Mouse (Mus musculus): ENCODE data around the gene Sf3b3. TPM values are rescaled to one million over a fixed set of nuclear protein-coding genes. Genes with fewer than 3 reads are reported as not detected.

Gene Sf3b3
- polyA plus RNA-seq, 1 experiment from 2014 or later: 174 TPM

GRCm38 (mm10) chr8:110828511-110828910, 18.1 kb downstream of the Sf3b3 start:
- Histone ChIP-seq H3K9ac (no peak overlapping the region), H3K27ac (ENCODE audit: low read depth) (no peak overlapping the region), H3K4me2 (no peak overlapping the region), H3K27me3 (ENCODE audit: insufficient read depth, low read length) (no peaks in the 10 kb centered on the region), H3K4me1 (ENCODE audit: insufficient read depth) (no peaks in the 10 kb centered on the region), H3K36me3 (ENCODE audit: insufficient read depth) (peaks cover 98% of the 10 kb centered on the region), H3K9me3 (ENCODE audit: low read depth, low read length) (no peaks in the 10 kb centered on the region), H3K4me3 (ENCODE audit: low read depth, low read length) (no peak overlapping the region)
- no peak for DNase-seq
- no peak for TF ChIP-seq CTCF (IDR thresholded peaks at IDR 0.05; ENCODE audit: low read depth)
- ATAC-seq (ENCODE audit: insufficient read depth): no peak
- WGBS: 77% methylated on average over 3 of the region's 3 CpGs

- 78% methylated on average over 1 of the region's 1 CpGs for WGBS
- no peak overlapping the region for H3K4me3 ChIP-seq (ENCODE audit: low read depth, low read length)
- no peak for ATAC-seq (ENCODE audit: insufficient read depth)
These were observed 21.7 kb downstream of the Sf3b3 start for GRCm38 (mm10) chr8:110824861-110825260.

GRCm38 (mm10) chr8:110821960-110822359, 24.6 kb downstream of the Sf3b3 start:
- no peak for ATAC-seq (ENCODE audit: insufficient read depth)
- H3K27ac ChIP-seq (ENCODE audit: low read depth): no peak overlapping the region
- no peaks in the 10 kb centered on the region for H3K9me3 ChIP-seq (ENCODE audit: low read depth, low read length)
- no peak for DNase-seq
- H3K27me3 ChIP-seq (ENCODE audit: insufficient read depth, low read length): no peaks in the 10 kb centered on the region
- no peak overlapping the region for H3K4me2 ChIP-seq
- H3K36me3 ChIP-seq (ENCODE audit: insufficient read depth): peaks cover 99% of the 10 kb centered on the region
- no peak for TF ChIP-seq CTCF (IDR thresholded peaks at IDR 0.05; ENCODE audit: low read depth)
- no peak overlapping the region for H3K4me3 ChIP-seq (ENCODE audit: low read depth, low read length)
- H3K9ac ChIP-seq: no peak overlapping the region
- 80% methylated on average over 3 of the region's 3 CpGs for WGBS
- no peaks in the 10 kb centered on the region for H3K4me1 ChIP-seq (ENCODE audit: insufficient read depth)

More at GRCm38 (mm10) chr8:110824861-110825260, 21.7 kb downstream of the Sf3b3 start:
- Histone ChIP-seq H3K9me3 (ENCODE audit: low read depth, low read length) (no peaks in the 10 kb centered on the region), H3K4me1 (ENCODE audit: insufficient read depth) (no peaks in the 10 kb centered on the region), H3K27me3 (ENCODE audit: insufficient read depth, low read length) (no peaks in the 10 kb centered on the region), H3K4me2 (no peak overlapping the region), H3K9ac (no peak overlapping the region), H3K27ac (ENCODE audit: low read depth) (no peak overlapping the region), H3K36me3 (ENCODE audit: insufficient read depth) (peaks cover 99% of the 10 kb centered on the region)
- TF ChIP-seq CTCF (IDR thresholded peaks at IDR 0.05; ENCODE audit: low read depth): no peak
- no peak for DNase-seq

GRCm38 (mm10) chr8:110820257-110820656, 26.3 kb downstream of the Sf3b3 start:
- no peak for TF ChIP-seq CTCF (IDR thresholded peaks at IDR 0.05; ENCODE audit: low read depth)
- Histone ChIP-seq H3K9ac (no peak overlapping the region), H3K27ac (ENCODE audit: low read depth) (no peak overlapping the region), H3K27me3 (ENCODE audit: insufficient read depth, low read length) (no peaks in the 10 kb centered on the region), H3K36me3 (ENCODE audit: insufficient read depth) (peaks cover 99% of the 10 kb centered on the region), H3K4me3 (ENCODE audit: low read depth, low read length) (no peak overlapping the region), H3K9me3 (ENCODE audit: low read depth, low read length) (no peaks in the 10 kb centered on the region), H3K4me1 (ENCODE audit: insufficient read depth) (no peaks in the 10 kb centered on the region), H3K4me2 (no peak overlapping the region)
- WGBS: 81% methylated on average over 2 of the region's 2 CpGs
- ATAC-seq (ENCODE audit: insufficient read depth): no peak
- no peak for DNase-seq

DNA sequence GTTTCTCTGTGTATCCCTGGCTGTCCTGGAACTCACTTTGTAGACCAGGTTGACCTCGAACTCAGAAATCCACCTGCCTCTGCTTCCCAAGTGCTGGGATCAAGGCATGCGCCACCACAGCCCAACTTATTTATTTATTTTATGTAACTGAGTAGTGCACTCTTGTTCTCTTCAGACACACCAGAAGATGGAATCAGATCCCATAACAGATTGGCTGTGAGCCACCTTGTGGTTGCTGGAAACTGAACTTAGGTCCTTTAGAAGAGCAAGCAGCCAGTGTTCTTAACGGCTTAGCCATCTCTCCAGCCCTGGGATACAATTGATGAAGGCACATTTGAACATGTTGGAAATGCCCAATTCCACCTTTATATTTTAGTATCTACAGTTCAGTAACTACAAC, 28.0 kb downstream of the Sf3b3 start:
- no peak for ATAC-seq (ENCODE audit: insufficient read depth)

DNA sequence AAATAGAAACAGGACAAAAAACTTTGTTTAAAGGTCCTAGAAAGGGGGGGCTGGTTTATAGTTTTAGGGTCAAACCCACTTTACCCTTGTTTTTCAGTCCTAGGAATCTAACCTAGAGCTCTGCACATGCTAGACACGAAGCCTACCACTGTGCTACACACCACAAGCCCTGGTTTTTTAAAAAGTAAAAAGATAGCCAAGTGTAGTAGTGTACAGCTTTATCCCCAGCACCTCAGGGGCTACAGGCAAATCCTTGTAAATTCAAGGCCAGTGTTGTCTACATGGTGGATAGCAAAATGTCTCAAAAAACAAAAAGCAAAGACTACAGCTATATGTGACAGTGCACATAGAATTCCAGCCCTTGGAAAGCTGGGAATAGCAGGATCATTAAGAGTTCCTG, 29.6 kb downstream of the Sf3b3 start:
- Histone ChIP-seq H3K36me3 (ENCODE audit: insufficient read depth) (peaks cover 100% of the 10 kb centered on the region), H3K9ac (no peak overlapping the region), H3K4me2 (no peak overlapping the region), H3K9me3 (ENCODE audit: low read depth, low read length) (no peaks in the 10 kb centered on the region), H3K4me1 (ENCODE audit: insufficient read depth) (no peaks in the 10 kb centered on the region), H3K4me3 (ENCODE audit: low read depth, low read length) (no peak overlapping the region), H3K27me3 (ENCODE audit: insufficient read depth, low read length) (no peaks in the 10 kb centered on the region), H3K27ac (ENCODE audit: low read depth) (no peak overlapping the region)
- no peak for DNase-seq
- ATAC-seq (ENCODE audit: insufficient read depth): no peak
- WGBS: 88% methylated on average over 1 of the region's 1 CpGs
- TF ChIP-seq CTCF (IDR thresholded peaks at IDR 0.05; ENCODE audit: low read depth): no peak

More for the DNA sequence above, 28.0 kb downstream of the Sf3b3 start:
- H3K27ac ChIP-seq (ENCODE audit: low read depth): no peak overlapping the region
- H3K4me3 ChIP-seq (ENCODE audit: low read depth, low read length): no peak overlapping the region
- TF ChIP-seq CTCF (IDR thresholded peaks at IDR 0.05; ENCODE audit: low read depth): peak; percentile 14; the same call in 1 of the 2 replicates
- 75% methylated on average over 3 of the region's 3 CpGs for WGBS
- no peak overlapping the region for H3K4me2 ChIP-seq
- no peaks in the 10 kb centered on the region for H3K9me3 ChIP-seq (ENCODE audit: low read depth, low read length)
- H3K36me3 ChIP-seq (ENCODE audit: insufficient read depth): peaks cover 99% of the 10 kb centered on the region
- DNase-seq: peak; percentile 49
- H3K4me1 ChIP-seq (ENCODE audit: insufficient read depth): no peaks in the 10 kb centered on the region
- no peaks in the 10 kb centered on the region for H3K27me3 ChIP-seq (ENCODE audit: insufficient read depth, low read length)
- H3K9ac ChIP-seq: no peak overlapping the region

GRCm38 (mm10) chr8:110815308-110815707, 31.3 kb downstream of the Sf3b3 start:
- Histone ChIP-seq H3K9me3 (ENCODE audit: low read depth, low read length) (no peaks in the 10 kb centered on the region), H3K9ac (no peak overlapping the region), H3K4me1 (ENCODE audit: insufficient read depth) (no peaks in the 10 kb centered on the region), H3K27me3 (ENCODE audit: insufficient read depth, low read length) (no peaks in the 10 kb centered on the region), H3K4me2 (no peak overlapping the region), H3K4me3 (ENCODE audit: low read depth, low read length) (no peak overlapping the region), H3K36me3 (ENCODE audit: insufficient read depth) (peaks cover 100% of the 10 kb centered on the region), H3K27ac (ENCODE audit: low read depth) (no peak overlapping the region)
- 74% methylated on average over 3 of the region's 3 CpGs for WGBS
- DNase-seq: no peak
- no peak for TF ChIP-seq CTCF (IDR thresholded peaks at IDR 0.05; ENCODE audit: low read depth)
- no peak for ATAC-seq (ENCODE audit: insufficient read depth)

All from lung, embryonic 14.5 days (tissue).